Mouse (Mus musculus) layer of hippocampus, postnatal 25 days (tissue): ENCODE measurements around the gene Olfr1434. TPM values are rescaled to one million over a fixed set of nuclear protein-coding genes. Genes with fewer than 3 reads are reported as not detected.
"Not testable (repeated sequence)": the region's sequence is repeated elsewhere in the genome, so short reads cannot be mapped to it uniquely, and the experiment has no call there.

Source experiments
- DNase-seq, 2 experiments: peaks; one replicate each; pipeline ENCODE4 v3.0.0; 2022; ENCODE audit warnings: mixed read lengths in 2 of 2, low spot score in 1 of 2; ENCODE audit errors: extremely low spot score in 1 of 2
- total RNA-seq, 2 experiments: library from RNA; stranded (reverse); gene quantifications; 2 replicates each; pipeline ENCODE4 v1.2.3; 2021

Gene Olfr1434
- not detected for total RNA-seq

GRCm38 (mm10) chr19:12279554-12279953 lies at the start of gene Olfr1434:
Gene Olfr1434 (plus strand): TSS chr19:12279854.
- DNase-seq = no peak

- not testable (repeated sequence) for DNase-seq
These were observed 47.2 kb upstream of the Olfr1434 start, which contains the start of gene Olfr1432 for GRCm38 (mm10) chr19:12232496-12232895. Gene Olfr1432 (minus strand): TSS chr19:12232596.

- no peak for DNase-seq
These were observed 38.1 kb upstream of the Olfr1434 start, which contains the start of gene Olfr262 for GRCm38 (mm10) chr19:12241559-12241958. Gene Olfr262 (minus strand): TSS chr19:12241659.

- no peak for DNase-seq
These were observed 18.9 kb upstream of the Olfr1434 start, which contains the start of gene Olfr235 for GRCm38 (mm10) chr19:12260732-12261131. Gene Olfr235 (plus strand): TSS chr19:12261032.

- no peak for DNase-seq
These were observed 13.3 kb downstream of the Olfr1434 start for GRCm38 (mm10) chr19:12292979-12293378.

- not testable (repeated sequence) for DNase-seq
These were observed 19.4 kb downstream of the Olfr1434 start, which contains the start of gene Olfr1436 for GRCm38 (mm10) chr19:12299030-12299429. Gene Olfr1436 (minus strand): TSS chr19:12299130.

GRCm38 (mm10) chr19:12325001-12325400 lies 45.3 kb downstream of the Olfr1434 start, which contains the start of gene Olfr1437:
Gene Olfr1437 (minus strand): TSS chr19:12325101.
- DNase-seq = no peak

Other genes starting within 250 kb of the Olfr1434 start
- not detected for gene Olfr1423, start 238.5 kb upstream of the Olfr1434 start, total RNA-seq
- gene Olfr1424, start 217.2 kb upstream of the Olfr1434 start, total RNA-seq = not detected
- not detected for gene Olfr1425, start 202.1 kb upstream of the Olfr1434 start, total RNA-seq
- gene Olfr1426, start 187.8 kb upstream of the Olfr1434 start, total RNA-seq = not detected
- not detected for gene Olfr1427, start 176.5 kb upstream of the Olfr1434 start, total RNA-seq
- not detected for gene Olfr1428, start 164.0 kb upstream of the Olfr1434 start, total RNA-seq
- gene Olfr76, start 156.7 kb upstream of the Olfr1434 start, total RNA-seq = not detected
- not detected for gene Olfr1555-ps1, start 109.7 kb upstream of the Olfr1434 start, total RNA-seq
- not detected for gene Olfr1431, start 79.2 kb upstream of the Olfr1434 start, total RNA-seq
- not detected for gene Olfr1432, start 47.3 kb upstream of the Olfr1434 start, total RNA-seq
- not detected for gene Olfr262, start 38.2 kb upstream of the Olfr1434 start, total RNA-seq
- not detected for gene Olfr235, start 18.8 kb upstream of the Olfr1434 start, total RNA-seq
- not detected for gene Olfr1436, start 19.3 kb downstream of the Olfr1434 start, total RNA-seq
- gene Olfr1437, start 45.2 kb downstream of the Olfr1434 start, total RNA-seq = not detected
- not detected for gene Olfr1438-ps1, start 56.1 kb downstream of the Olfr1434 start, total RNA-seq
- gene Olfr1440, start 107.4 kb downstream of the Olfr1434 start, total RNA-seq = not detected
- not detected for gene Olfr1441, start 137.6 kb downstream of the Olfr1434 start, total RNA-seq
- gene Pfpl, start 148.1 kb downstream of the Olfr1434 start, total RNA-seq = not detected
- gene Mpeg1, start 180.9 kb downstream of the Olfr1434 start, total RNA-seq = 1 to 10 TPM; 8.1 to 9.5 TPM
- gene Dtx4, start 221.6 kb downstream of the Olfr1434 start, total RNA-seq = 10 to 100 TPM; 32.8 to 34.8 TPM